Mouse (Mus musculus): ENCODE results near the gene Chrm4. TPM values are rescaled to one million over a fixed set of nuclear protein-coding genes. Genes with fewer than 3 reads are reported as not detected.
A peak's percentile ranks its signal among the peaks of the same experiment; 100 is the strongest.

The Chrm4 gene
- total and polyA plus RNA-seq, 2 experiments, result not detected

- TF ChIP-seq POLR2A (IDR thresholded peaks at IDR 0.05; ENCODE audit: extremely low read depth, insufficient read depth, low read length), result no peak
- TF ChIP-seq CTCF (IDR thresholded peaks at IDR 0.05; ENCODE audit: low read depth, low read length), result no peak
- H3K4me1 ChIP-seq (ENCODE audit: control insufficient read depth, insufficient read depth, low read length), result peaks cover 4% of the 10 kb centered on the region; the same call in 1 of the 2 replicates
- H3K9ac ChIP-seq (ENCODE audit: low read depth, low read length), result no peak overlapping the region
- H3K4me3 ChIP-seq (ENCODE audit: insufficient read depth, low read depth, low read length), result no peak overlapping the region
- peaks cover 14% of the 10 kb centered on the region for H3K36me3 ChIP-seq (ENCODE audit: control insufficient read depth, insufficient read depth, low read length)
- 73% methylated on average over 8 of the region's 8 CpGs for WGBS
- no peaks in the 10 kb centered on the region for H3K79me2 ChIP-seq (ENCODE audit: control insufficient read depth, insufficient read depth, low read length)
- no peak for DNase-seq (ENCODE audit: extremely low read depth, low read depth, low spot score)
- no peak overlapping the region for H3K27ac ChIP-seq (replicated peaks; ENCODE audit: insufficient read depth, low read depth, low read length)
- H3K27me3 ChIP-seq (ENCODE audit: control insufficient read depth, insufficient read depth, low read length), result no peaks in the 10 kb centered on the region
These were observed 7.0 kb downstream of the Chrm4 start for GRCm38 (mm10) chr2:91934016-91934415.

- TF ChIP-seq CTCF (IDR thresholded peaks at IDR 0.05; ENCODE audit: low read depth, low read length), result no peak
- TF ChIP-seq POLR2A (IDR thresholded peaks at IDR 0.05; ENCODE audit: extremely low read depth, insufficient read depth, low read length), result no peak
- no peak overlapping the region for H3K4me3 ChIP-seq (ENCODE audit: insufficient read depth, low read depth, low read length)
- peaks cover 18% of the 10 kb centered on the region for H3K36me3 ChIP-seq (ENCODE audit: control insufficient read depth, insufficient read depth, low read length)
- peaks cover 4% of the 10 kb centered on the region; the same call in 1 of the 2 replicates for H3K4me1 ChIP-seq (ENCODE audit: control insufficient read depth, insufficient read depth, low read length)
- DNase-seq (ENCODE audit: extremely low read depth, low read depth, low spot score), result no peak
- H3K27me3 ChIP-seq (ENCODE audit: control insufficient read depth, insufficient read depth, low read length), result no peaks in the 10 kb centered on the region
- no peak overlapping the region for H3K27ac ChIP-seq (replicated peaks; ENCODE audit: insufficient read depth, low read depth, low read length)
- WGBS, result 90% methylated on average over 9 of the region's 9 CpGs
- no peaks in the 10 kb centered on the region for H3K79me2 ChIP-seq (ENCODE audit: control insufficient read depth, insufficient read depth, low read length)
- no peak overlapping the region for H3K9ac ChIP-seq (ENCODE audit: low read depth, low read length)
These were observed 7.9 kb downstream of the Chrm4 start for GRCm38 (mm10) chr2:91934826-91935525.

GRCm38 (mm10) chr2:91936154-91936553 lies 9.1 kb downstream of the Chrm4 start:
- no peaks in the 10 kb centered on the region for H3K27me3 ChIP-seq (ENCODE audit: control insufficient read depth, insufficient read depth, low read length)
- WGBS, result 97% methylated on average over 7 of the region's 7 CpGs
- no peak overlapping the region for H3K4me3 ChIP-seq (ENCODE audit: insufficient read depth, low read depth, low read length)
- peaks cover 18% of the 10 kb centered on the region for H3K36me3 ChIP-seq (ENCODE audit: control insufficient read depth, insufficient read depth, low read length)
- no peak for DNase-seq (ENCODE audit: extremely low read depth, low read depth, low spot score)
- no peaks in the 10 kb centered on the region for H3K79me2 ChIP-seq (ENCODE audit: control insufficient read depth, insufficient read depth, low read length)
- TF ChIP-seq POLR2A (IDR thresholded peaks at IDR 0.05; ENCODE audit: extremely low read depth, insufficient read depth, low read length) (no peak), CTCF (IDR thresholded peaks at IDR 0.05; ENCODE audit: low read depth, low read length) (no peak)
- no peak overlapping the region for H3K9ac ChIP-seq (ENCODE audit: low read depth, low read length)
- no peaks in the 10 kb centered on the region for H3K4me1 ChIP-seq (ENCODE audit: control insufficient read depth, insufficient read depth, low read length)
- no peak overlapping the region for H3K27ac ChIP-seq (replicated peaks; ENCODE audit: insufficient read depth, low read depth, low read length)

- no peak for TF ChIP-seq CTCF (IDR thresholded peaks at IDR 0.05; ENCODE audit: low read depth, low read length)
- TF ChIP-seq POLR2A (IDR thresholded peaks at IDR 0.05; ENCODE audit: extremely low read depth, insufficient read depth, low read length), result no peak
- H3K4me3 ChIP-seq (ENCODE audit: insufficient read depth, low read depth, low read length), result no peak overlapping the region
- H3K36me3 ChIP-seq (ENCODE audit: control insufficient read depth, insufficient read depth, low read length), result peaks cover 20% of the 10 kb centered on the region
- H3K79me2 ChIP-seq (ENCODE audit: control insufficient read depth, insufficient read depth, low read length), result 0 out of 2 replicates have a peak, but pooled peaks cover under 1% of the 10 kb centered on the region
- H3K27ac ChIP-seq (replicated peaks; ENCODE audit: insufficient read depth, low read depth, low read length), result no peak overlapping the region
- no peak for DNase-seq (ENCODE audit: extremely low read depth, low read depth, low spot score)
- 89% methylated on average over 15 of the region's 15 CpGs for WGBS
- no peaks in the 10 kb centered on the region for H3K27me3 ChIP-seq (ENCODE audit: control insufficient read depth, insufficient read depth, low read length)
- no peaks in the 10 kb centered on the region for H3K4me1 ChIP-seq (ENCODE audit: control insufficient read depth, insufficient read depth, low read length)
- no peak overlapping the region for H3K9ac ChIP-seq (ENCODE audit: low read depth, low read length)
These were observed 12.4 kb downstream of the Chrm4 start for GRCm38 (mm10) chr2:91939303-91939935.

- 76% methylated on average over 6 of the region's 6 CpGs for WGBS
- peaks cover 12% of the 10 kb centered on the region for H3K36me3 ChIP-seq (ENCODE audit: control insufficient read depth, insufficient read depth, low read length)
- H3K27me3 ChIP-seq (ENCODE audit: control insufficient read depth, insufficient read depth, low read length), result no peaks in the 10 kb centered on the region
These were observed 15.3 kb downstream of the Chrm4 start for GRCm38 (mm10) chr2:91942356-91942755.

More at GRCm38 (mm10) chr2:91942356-91942755, 15.3 kb downstream of the Chrm4 start:
- peaks cover 21% of the 10 kb centered on the region for H3K79me2 ChIP-seq (ENCODE audit: control insufficient read depth, insufficient read depth, low read length)
- H3K9ac ChIP-seq (ENCODE audit: low read depth, low read length), result no peak overlapping the region
- no peak for DNase-seq (ENCODE audit: extremely low read depth, low read depth, low spot score)
- no peak overlapping the region for H3K4me3 ChIP-seq (ENCODE audit: insufficient read depth, low read depth, low read length)
- H3K27ac ChIP-seq (replicated peaks; ENCODE audit: insufficient read depth, low read depth, low read length), result no peak overlapping the region
- H3K4me1 ChIP-seq (ENCODE audit: control insufficient read depth, insufficient read depth, low read length), result no peaks in the 10 kb centered on the region
- no peak for TF ChIP-seq POLR2A (IDR thresholded peaks at IDR 0.05; ENCODE audit: extremely low read depth, insufficient read depth, low read length)
- peak; percentile 52; the same call in 1 of the 2 replicates for TF ChIP-seq CTCF (IDR thresholded peaks at IDR 0.05; ENCODE audit: low read depth, low read length)
